Mouse (Mus musculus) stomach, embryonic 15.5 days (tissue): Measurements from ENCODE around the gene Gas1. TPM values are rescaled to one million over a fixed set of nuclear protein-coding genes. Genes with fewer than 3 reads are reported as not detected.

Source experiments
- ATAC-seq: fragments of 200-750 bp; cut with Nextera tagmentation; 2 replicates; pipeline ENCODE4 v1.8.0; 2017; ENCODE audit warnings: low read depth, moderate number of reproducible peaks, moderate TSS enrichment; ENCODE audit not compliant: insufficient read depth, low FRiP score
- H3K27ac ChIP-seq: fragments of 300-500 bp; sonication (generic); 2 replicates; pipeline ENCODE4 v1.5.1; 2015; ENCODE audit warnings: mild to moderate bottlenecking, inconsistent platforms
- H3K27me3 ChIP-seq: fragments of 300-500 bp; sonication (generic); replicated peaks from 2 replicates; pipeline ENCODE4 v1.6.1; 2015; ENCODE audit warnings: inconsistent platforms
- H3K36me3 ChIP-seq: fragments of 300-500 bp; sonication (generic); 2 replicates; pipeline ENCODE4 v1.6.1; 2015; ENCODE audit warnings: inconsistent platforms
- H3K4me1 ChIP-seq: fragments of 300-500 bp; sonication (generic); 2 replicates; pipeline ENCODE4 v1.6.1; 2015; ENCODE audit warnings: inconsistent platforms
- H3K4me2 ChIP-seq: fragments of 300-500 bp; sonication (generic); 2 replicates; pipeline ENCODE4 v1.6.1; 2015; ENCODE audit warnings: mild to moderate bottlenecking, inconsistent platforms
- H3K4me3 ChIP-seq: fragments of 300-500 bp; sonication (generic); replicated peaks from 2 replicates; pipeline ENCODE4 v1.5.1; 2015; ENCODE audit warnings: inconsistent platforms
- H3K9ac ChIP-seq: fragments of 300-500 bp; sonication (generic); 2 replicates; pipeline ENCODE4 v1.6.1; 2015; ENCODE audit warnings: inconsistent platforms
- H3K9me3 ChIP-seq: fragments of 300-500 bp; sonication (generic); 2 replicates; pipeline ENCODE4 v1.6.1; 2016; ENCODE audit warnings: inconsistent platforms
- WGBS: fragments of 180-500 bp; shearing (Covaris S2); methylation state at CpG from one replicate; pipeline ENCODE4 v1.1.7; 2015; 5-methylcytosine and 5-hydroxymethylcytosine counted together
- polyA plus RNA-seq: library from polyadenylated mRNA; unstranded; fragments of >200 nt; fragmentation: Nextera tagmentation; extraction: Ambion mirVana; gene quantifications from 2 replicates; pipeline ENCODE4 v1.2.1, GENCODE M21; 2015

The Gas1 gene
- polyA plus RNA-seq, 1 experiment from 2014 or later: 104 TPM

DNA sequence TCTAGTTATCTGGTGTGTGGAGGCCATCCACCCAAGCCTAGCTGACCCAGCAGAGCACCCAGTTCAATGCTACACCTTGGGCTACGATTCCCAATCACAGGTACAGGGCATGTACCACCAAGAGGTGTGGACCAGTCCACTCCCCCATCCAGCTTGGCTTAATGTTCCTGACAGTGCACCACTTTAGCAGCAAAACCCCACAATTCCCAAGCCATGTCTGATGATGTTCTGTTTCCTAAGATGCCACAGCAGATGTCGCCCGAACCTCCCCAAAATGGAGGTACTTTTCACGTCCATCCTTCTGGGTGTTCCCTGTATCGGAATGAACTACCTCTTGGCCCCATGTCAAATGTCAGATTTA lies 42.7 kb downstream of the Gas1 start:
- no peak overlapping the region for H3K4me2 ChIP-seq
- no peak for ATAC-seq
- no peak overlapping the region for H3K4me3 ChIP-seq
- H3K36me3 ChIP-seq: no peaks in the 10 kb centered on the region
- H3K9me3 ChIP-seq: no peaks in the 10 kb centered on the region
- H3K4me1 ChIP-seq: no peaks in the 10 kb centered on the region
- H3K27me3 ChIP-seq: 0 out of 2 replicates have a peak, but pooled peaks cover 6% of the 10 kb centered on the region
- 92% methylated on average over 5 of the region's 5 CpGs for WGBS
- no peak overlapping the region for H3K27ac ChIP-seq
- no peak overlapping the region for H3K9ac ChIP-seq

- H3K27me3 ChIP-seq: 0 out of 2 replicates have a peak, but pooled peaks cover 6% of the 10 kb centered on the region
Measured at GRCm38 (mm10) chr13:60133716-60134438, 43.3 kb downstream of the Gas1 start.

DNA sequence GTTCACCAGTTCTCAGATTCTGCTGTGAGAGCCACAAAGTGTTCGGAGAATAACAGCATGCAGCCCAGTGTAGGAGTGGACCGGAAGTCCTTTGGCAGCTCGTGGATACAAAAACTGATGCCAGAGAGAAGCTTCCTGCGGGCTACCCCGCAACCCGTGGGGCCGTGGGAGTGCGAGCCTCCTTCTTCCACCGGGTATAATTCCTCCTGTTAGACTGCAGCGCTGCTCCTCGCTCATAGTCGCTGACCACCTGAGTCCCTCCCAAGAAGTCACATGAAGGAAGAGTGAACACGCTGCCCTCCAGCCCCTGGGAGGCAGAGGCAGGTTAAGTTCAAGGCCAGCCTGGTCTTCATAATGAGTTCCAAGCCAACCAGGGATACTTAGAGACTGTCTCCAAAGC lies 45.4 kb downstream of the Gas1 start:
- 0 out of 2 replicates have a peak, but pooled peaks cover 6% of the 10 kb centered on the region for H3K27me3 ChIP-seq
- no peak overlapping the region for H3K27ac ChIP-seq
- H3K9ac ChIP-seq: no peak overlapping the region
- H3K36me3 ChIP-seq: no peaks in the 10 kb centered on the region
- WGBS: 57% methylated on average over 13 of the region's 13 CpGs
- no peak for ATAC-seq
- H3K4me1 ChIP-seq: no peaks in the 10 kb centered on the region
- H3K4me3 ChIP-seq: no peak overlapping the region
- no peak overlapping the region for H3K4me2 ChIP-seq
- no peaks in the 10 kb centered on the region for H3K9me3 ChIP-seq

More at GRCm38 (mm10) chr13:60133716-60134438, 43.3 kb downstream of the Gas1 start:
- no peak overlapping the region for H3K27ac ChIP-seq
- no peak overlapping the region for H3K9ac ChIP-seq
- H3K36me3 ChIP-seq: no peaks in the 10 kb centered on the region
- WGBS: 48% methylated on average over 10 of the region's 10 CpGs
- ATAC-seq: no peak
- H3K9me3 ChIP-seq: no peaks in the 10 kb centered on the region
- no peak overlapping the region for H3K4me2 ChIP-seq
- H3K4me1 ChIP-seq: no peaks in the 10 kb centered on the region
- H3K4me3 ChIP-seq: no peak overlapping the region

GRCm38 (mm10) chr13:60129541-60129940 lies 47.6 kb downstream of the Gas1 start:
- 39% methylated on average over 9 of the region's 9 CpGs for WGBS
- no peak for ATAC-seq

GRCm38 (mm10) chr13:60126338-60126737 lies 50.8 kb downstream of the Gas1 start:
- Histone ChIP-seq H3K4me2 (no peak overlapping the region), H3K9me3 (no peaks in the 10 kb centered on the region), H3K27ac (no peak overlapping the region), H3K27me3 (peaks cover 10% of the 10 kb centered on the region; the same call in 1 of the 2 replicates), H3K36me3 (no peaks in the 10 kb centered on the region), H3K4me3 (no peak overlapping the region), H3K4me1 (no peaks in the 10 kb centered on the region), H3K9ac (no peak overlapping the region)
- ATAC-seq: no peak
- 64% methylated on average over 19 of the region's 19 CpGs for WGBS

More at GRCm38 (mm10) chr13:60129541-60129940, 47.6 kb downstream of the Gas1 start:
- Histone ChIP-seq H3K27me3 (peaks cover 14% of the 10 kb centered on the region; the same call in 1 of the 2 replicates), H3K36me3 (no peaks in the 10 kb centered on the region), H3K4me3 (no peak overlapping the region), H3K9ac (no peak overlapping the region), H3K9me3 (no peaks in the 10 kb centered on the region), H3K27ac (no peak overlapping the region), H3K4me2 (no peak overlapping the region), H3K4me1 (no peaks in the 10 kb centered on the region)

- Histone ChIP-seq H3K9ac (no peak overlapping the region), H3K27me3 (peaks cover 10% of the 10 kb centered on the region; the same call in 1 of the 2 replicates), H3K36me3 (no peaks in the 10 kb centered on the region), H3K27ac (no peak overlapping the region), H3K4me3 (no peak overlapping the region), H3K4me2 (no peak overlapping the region), H3K9me3 (no peaks in the 10 kb centered on the region), H3K4me1 (no peaks in the 10 kb centered on the region)
- ATAC-seq: no peak
- 45% methylated on average over 13 of the region's 13 CpGs for WGBS
Measured at GRCm38 (mm10) chr13:60125501-60126305, 51.5 kb downstream of the Gas1 start.

DNA sequence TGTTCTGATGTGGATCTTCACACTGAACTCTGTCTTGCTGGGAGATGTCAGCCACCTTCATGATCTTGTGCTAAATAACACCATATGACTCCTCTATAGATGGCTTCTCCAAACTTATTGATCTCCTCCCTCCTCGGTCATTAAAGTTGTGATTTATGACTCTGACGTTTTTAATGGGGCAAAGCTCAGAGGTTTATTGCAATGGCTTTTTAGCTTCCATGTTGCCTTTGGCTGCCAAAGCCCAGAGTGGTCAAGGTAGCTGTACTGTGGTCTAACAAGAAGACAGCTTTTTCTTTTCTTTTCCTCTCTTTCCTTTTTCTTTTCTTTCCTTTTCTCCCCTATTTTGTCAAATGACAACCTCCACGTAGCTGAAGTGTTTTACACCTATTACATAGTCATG lies 52.1 kb downstream of the Gas1 start:
- Histone ChIP-seq H3K9ac (no peak overlapping the region), H3K27ac (no peak overlapping the region), H3K4me1 (no peaks in the 10 kb centered on the region), H3K27me3 (peaks cover 10% of the 10 kb centered on the region; the same call in 1 of the 2 replicates), H3K4me3 (no peak overlapping the region), H3K36me3 (no peaks in the 10 kb centered on the region), H3K4me2 (no peak overlapping the region), H3K9me3 (no peaks in the 10 kb centered on the region)
- ATAC-seq: no peak
- WGBS: 41% methylated on average over 3 of the region's 3 CpGs

- Histone ChIP-seq H3K9ac (no peak overlapping the region), H3K9me3 (no peaks in the 10 kb centered on the region), H3K4me1 (no peaks in the 10 kb centered on the region), H3K4me3 (no peak overlapping the region), H3K27me3 (peaks cover 10% of the 10 kb centered on the region; the same call in 1 of the 2 replicates), H3K4me2 (no peak overlapping the region), H3K36me3 (no peaks in the 10 kb centered on the region), H3K27ac (no peak overlapping the region)
- WGBS: 55% methylated on average over 7 of the region's 7 CpGs
- no peak for ATAC-seq
Measured at GRCm38 (mm10) chr13:60124456-60124855, 52.7 kb downstream of the Gas1 start.
